8 mouse cellular contexts compared by ENCODE assay signal in the genomic region with DNA sequence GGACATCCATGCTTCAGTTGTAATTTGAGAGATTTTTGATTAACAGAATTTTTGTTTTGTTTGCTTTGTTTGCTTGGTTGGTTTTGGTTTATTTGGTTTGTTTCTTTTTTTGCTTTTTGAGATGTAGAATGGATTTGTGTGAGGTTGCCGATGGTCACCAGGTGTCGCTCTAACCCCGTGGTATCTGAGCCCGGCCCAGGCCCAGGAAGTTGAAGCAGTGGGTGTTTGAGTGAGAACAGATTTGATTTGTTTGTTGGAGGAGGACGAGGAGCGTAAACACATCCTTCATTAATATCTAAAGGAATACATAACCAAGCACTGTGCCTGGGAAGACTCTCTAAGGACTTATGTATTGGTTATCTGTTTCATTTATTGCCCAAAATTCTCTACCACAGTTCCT.
A peak's percentile ranks its signal among the peaks of the same experiment; 100 is the strongest.
DNase-seq lines count a peak whose midpoint lies in the region; ATAC-seq and TF ChIP-seq lines count a peak whose summit lies in the region.

No protein-coding gene starts in this region.

- no peak overlapping the region for H3K9ac ChIP-seq in kidney, embryonic 15.5 days
- no peak overlapping the region for H3K9ac ChIP-seq in limb, embryonic 14.5 days (ENCODE audit: low read depth, low read length, severe bottlenecking)
- H3K9ac ChIP-seq in neural tube, embryonic 14.5 days (replicated peaks; ENCODE audit: low read depth, low read length) = no peak overlapping the region

- ATAC-seq in kidney, embryonic 15.5 days (replicated peaks; ENCODE audit: low FRiP score) = no peak
- ATAC-seq in limb, embryonic 14.5 days (ENCODE audit: low FRiP score, low read depth) = no peak
- peak; percentile 58; the same call in 1 of the 2 replicates for ATAC-seq in neural tube, embryonic 14.5 days (ENCODE audit: low read depth)

- no peak overlapping the region for H3K4me3 ChIP-seq in kidney, embryonic 15.5 days (replicated peaks)
- no peak overlapping the region for H3K4me3 ChIP-seq in limb, embryonic 14.5 days (replicated peaks; ENCODE audit: low read length)
- no peak overlapping the region for H3K4me3 ChIP-seq in neural tube, embryonic 14.5 days (ENCODE audit: low read depth, low read length)

- peak overlapping the region; percentile 21; the same call in 1 of the 2 replicates for H3K4me2 ChIP-seq in kidney, embryonic 15.5 days
- H3K4me2 ChIP-seq in limb, embryonic 14.5 days (replicated peaks; ENCODE audit: low read depth, low read length, severe bottlenecking) = peak overlapping the region; percentile 15; the same call in 1 of the 2 replicates
- H3K4me2 ChIP-seq in neural tube, embryonic 14.5 days (ENCODE audit: low read depth, low read length) = no peak overlapping the region

- no peak overlapping the region for H3K27ac ChIP-seq in kidney, embryonic 15.5 days
- no peak overlapping the region for H3K27ac ChIP-seq in limb, embryonic 14.5 days (replicated peaks; ENCODE audit: low read depth, low read length)
- H3K27ac ChIP-seq in neural tube, embryonic 14.5 days (ENCODE audit: low read depth, low read length) = no peak overlapping the region

- no peak for TF ChIP-seq POLR2A in limb, embryonic 14.5 days (IDR thresholded peaks at IDR 0.05; ENCODE audit: borderline replicate concordance, extremely low read depth, insufficient read depth, insufficient read length)

- no peaks in the 10 kb centered on the region for H3K36me3 ChIP-seq in kidney, embryonic 15.5 days
- no peaks in the 10 kb centered on the region for H3K36me3 ChIP-seq in limb, embryonic 14.5 days (ENCODE audit: control insufficient read depth, insufficient read depth, low read length)
- no peaks in the 10 kb centered on the region for H3K36me3 ChIP-seq in neural tube, embryonic 14.5 days (ENCODE audit: control insufficient read depth, insufficient read depth, low read length)

- H3K4me1 ChIP-seq in kidney, embryonic 15.5 days = no peaks in the 10 kb centered on the region
- no peaks in the 10 kb centered on the region for H3K4me1 ChIP-seq in limb, embryonic 14.5 days (ENCODE audit: control insufficient read depth, insufficient read depth, low read length)
- no peaks in the 10 kb centered on the region for H3K4me1 ChIP-seq in neural tube, embryonic 14.5 days (ENCODE audit: control insufficient read depth, insufficient read depth, low read length)

- WGBS in kidney, embryonic 15.5 days = 5% methylated on average over 6 of the region's 6 CpGs
- 4% methylated on average over 6 of the region's 6 CpGs for WGBS in limb, embryonic 14.5 days
- 7% methylated on average over 6 of the region's 6 CpGs for WGBS in neural tube, embryonic 14.5 days

- H3K9me3 ChIP-seq in kidney, embryonic 15.5 days (replicated peaks) = no peaks in the 10 kb centered on the region
- H3K9me3 ChIP-seq in limb, embryonic 14.5 days (ENCODE audit: control insufficient read depth, low read length) = no peaks in the 10 kb centered on the region
- H3K9me3 ChIP-seq in neural tube, embryonic 14.5 days (ENCODE audit: control insufficient read depth, low read length) = no peaks in the 10 kb centered on the region

- no peaks in the 10 kb centered on the region for H3K27me3 ChIP-seq in kidney, embryonic 15.5 days
- no peaks in the 10 kb centered on the region for H3K27me3 ChIP-seq in limb, embryonic 14.5 days (ENCODE audit: control insufficient read depth, insufficient read depth, low read length)
- no peaks in the 10 kb centered on the region for H3K27me3 ChIP-seq in neural tube, embryonic 14.5 days (ENCODE audit: control insufficient read depth, insufficient read depth, low read length)

- peak; percentile 80 for DNase-seq in 3T3-L1 (ENCODE audit: low read depth, low spot score)
- DNase-seq in Muller cell, postnatal 12 days (ENCODE audit: inconsistent ontology term) = peak; percentile 58
- peak; percentile 46 for DNase-seq in cerebellum, adult 9-11 months
- peak; percentile 35 to 65 for DNase-seq in frontal cortex, postnatal 10 days (ENCODE audit: low spot score in 2 of 2)
- peak; percentile 58 for DNase-seq in limb, embryonic 14.5 days (ENCODE audit: low spot score)
- peak; percentile 61 for DNase-seq in thymus, postnatal 14 days
